ENCODE assay signal across 13 mouse cellular contexts in the genomic region with DNA sequence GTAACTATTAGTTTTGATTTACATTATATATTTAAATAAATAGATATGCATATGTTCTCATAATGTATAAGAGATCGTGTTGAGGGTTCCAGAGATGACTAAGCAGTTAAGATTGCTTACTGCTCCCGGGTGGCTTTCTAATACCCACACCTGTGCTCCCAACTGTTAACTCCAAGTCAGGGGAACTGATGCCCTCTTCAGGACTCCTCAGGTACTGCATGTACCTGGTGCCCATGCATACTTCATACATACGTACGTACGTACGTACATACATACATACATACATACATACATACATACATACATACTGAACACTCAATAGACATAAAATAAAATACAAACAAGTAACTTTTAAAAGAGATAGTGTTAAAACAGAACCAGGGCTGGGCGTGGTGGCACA. TPM values are rescaled to one million over a fixed set of nuclear protein-coding genes. Genes with fewer than 3 reads are reported as not detected.
DNase-seq lines count a peak whose midpoint lies in the region; ATAC-seq and TF ChIP-seq lines count a peak whose summit lies in the region.
"Had no signal": no experiment of that assay in that cellular context is flagged by ENCODE, and none has a peak within 500 bp of the region (broad histone marks: within the 10 kb centered on the region; RNA-seq: fewer than 3 reads in every experiment).

No protein-coding gene starts in this region.

- no peak overlapping the region for H3K9ac ChIP-seq in liver, adult 2 months (ENCODE audit: low read depth, low read length)
- H3K9ac ChIP-seq in liver, embryonic 11.5 days (ENCODE audit: low read depth, low read length), result no peak overlapping the region
- H3K9ac ChIP-seq in ES-E14 (ENCODE audit: insufficient read depth, low read depth, low read length, poor library complexity, severe bottlenecking), result no peak overlapping the region
- H3K9ac ChIP-seq in liver, postnatal 0 days (replicated peaks), result no peak overlapping the region
- H3K9ac ChIP-seq: limb, embryonic 15.5 days had no signal

- no peaks in the 10 kb centered on the region for H3K9me3 ChIP-seq in liver, embryonic 11.5 days (ENCODE audit: control insufficient read depth, low read length)
- H3K9me3 ChIP-seq in ES-E14 (ENCODE audit: control insufficient read depth, insufficient read depth, low read depth, low read length), result no peaks in the 10 kb centered on the region
- no peaks in the 10 kb centered on the region for H3K9me3 ChIP-seq in liver, postnatal 0 days (ENCODE audit: low read length)
- H3K9me3 ChIP-seq: limb, embryonic 15.5 days had no signal

- H3K4me3 ChIP-seq in liver, adult 2 months (ENCODE audit: insufficient read depth, low read depth, low read length), result no peak overlapping the region
- H3K4me3 ChIP-seq in liver, embryonic 11.5 days (ENCODE audit: low read depth, low read length), result no peak overlapping the region
- no peak overlapping the region for H3K4me3 ChIP-seq in ES-E14 (ENCODE audit: insufficient read depth in 1 of 2, low read depth in 1 of 2, low read length in 2 of 2, poor library complexity in 1 of 2, severe bottlenecking in 1 of 2)
- H3K4me3 ChIP-seq in liver, postnatal 0 days (ENCODE audit: low read depth, low read length), result no peak overlapping the region
- H3K4me3 ChIP-seq: limb, embryonic 15.5 days; myocyte had no signal

- no peaks in the 10 kb centered on the region for H3K79me2 ChIP-seq in liver, adult 2 months (ENCODE audit: control insufficient read depth, insufficient read depth, low read length)

- H3K27ac ChIP-seq in liver, adult 2 months (replicated peaks; ENCODE audit: insufficient read depth, low read depth, low read length), result no peak overlapping the region
- H3K27ac ChIP-seq in liver, embryonic 11.5 days (ENCODE audit: low read depth, low read length), result no peak overlapping the region
- no peak overlapping the region for H3K27ac ChIP-seq in ES-E14 (ENCODE audit: insufficient read depth, low read depth, low read length, poor library complexity, severe bottlenecking)
- H3K27ac ChIP-seq in liver, postnatal 0 days (ENCODE audit: low read depth), result no peak overlapping the region
- H3K27ac ChIP-seq: limb, embryonic 15.5 days had no signal

- TF ChIP-seq CTCF in liver, adult 2 months (IDR thresholded peaks at IDR 0.05; ENCODE audit: low read depth, low read length), result peak; percentile 44; the same call in 1 of the 2 replicates
- TF ChIP-seq CTCF in liver, postnatal 0 days (IDR thresholded peaks at IDR 0.05; ENCODE audit: low read depth), result peak; percentile 47

- WGBS in liver, adult 2 months, result 85% methylated on average over 7 of the region's 7 CpGs
- WGBS in liver, embryonic 11.5 days, result 87% methylated on average over 7 of the region's 7 CpGs
- 80% methylated on average over 7 of the region's 7 CpGs for WGBS in liver, postnatal 0 days (ENCODE audit: insufficient replicate concordance)

- peak; percentile 2 for DNase-seq in embryo, embryonic 11 days
- DNase-seq in embryo, embryonic 9.5 days (ENCODE audit: extremely low spot score), result no peak
- DNase-seq in liver, adult 2 months (ENCODE audit: extremely low read depth, low read depth, low spot score), result peak; percentile 26
- DNase-seq in liver, embryonic 11.5 days (ENCODE audit: low spot score), result no peak
- DNase-seq in ES-E14 (ENCODE audit: low read depth, low spot score), result no peak
- DNase-seq in liver, postnatal 0 days, result no peak
- DNase-seq in neural tube, embryonic 10.5 days (ENCODE audit: extremely low spot score, low spot score), result no peak
- no peak for DNase-seq in urinary bladder, postnatal 10 days (ENCODE audit: low spot score)
- DNase-seq: gastrocnemius, postnatal 10 days; right cerebral cortex, postnatal 4 days had no signal

- no peaks in the 10 kb centered on the region for H3K4me1 ChIP-seq in liver, adult 2 months (ENCODE audit: control insufficient read depth, insufficient read depth, low read length)
- no peaks in the 10 kb centered on the region for H3K4me1 ChIP-seq in liver, embryonic 11.5 days (replicated peaks; ENCODE audit: control insufficient read depth, insufficient read depth, low read length)
- no peaks in the 10 kb centered on the region for H3K4me1 ChIP-seq in ES-E14 (ENCODE audit: control insufficient read depth in 2 of 2, insufficient read depth in 2 of 2, low read length in 2 of 2, poor library complexity in 1 of 2)
- no peaks in the 10 kb centered on the region for H3K4me1 ChIP-seq in liver, postnatal 0 days (ENCODE audit: insufficient read depth)
- H3K4me1 ChIP-seq: limb, embryonic 15.5 days had no signal

- TF ChIP-seq POLR2A in liver, adult 2 months (IDR thresholded peaks at IDR 0.05; ENCODE audit: extremely low read depth, insufficient read depth, low read length), result no peak

- no peaks in the 10 kb centered on the region for H3K36me3 ChIP-seq in liver, adult 2 months (ENCODE audit: control insufficient read depth, insufficient read depth, low read length)
- no peaks in the 10 kb centered on the region for H3K36me3 ChIP-seq in liver, embryonic 11.5 days (ENCODE audit: control insufficient read depth, insufficient read depth, low read length)
- no peaks in the 10 kb centered on the region for H3K36me3 ChIP-seq in ES-E14 (ENCODE audit: control insufficient read depth, insufficient read depth, low read length, poor library complexity, severe bottlenecking)
- no peaks in the 10 kb centered on the region for H3K36me3 ChIP-seq in liver, postnatal 0 days (replicated peaks; ENCODE audit: insufficient read depth, low read length)
- H3K36me3 ChIP-seq: limb, embryonic 15.5 days had no signal

- in situ Hi-C loops in ES-E14 (cut with MboI; ENCODE audit: low sequenced_read_pairs in 2 of 2, unreplicated experiment in 2 of 2), result no loop called here

- H3K4me2 ChIP-seq in liver, embryonic 11.5 days, result no peak overlapping the region
- no peak overlapping the region for H3K4me2 ChIP-seq in liver, postnatal 0 days (ENCODE audit: low read depth, low read length)
- H3K4me2 ChIP-seq: limb, embryonic 15.5 days had no signal

- no peak for ATAC-seq in liver, embryonic 11.5 days (replicated peaks; ENCODE audit: low FRiP score)
- no peak for ATAC-seq in liver, postnatal 0 days

- H3K27me3 ChIP-seq in liver, adult 2 months (ENCODE audit: control insufficient read depth, insufficient read depth, low read length), result no peaks in the 10 kb centered on the region
- no peaks in the 10 kb centered on the region for H3K27me3 ChIP-seq in liver, embryonic 11.5 days (replicated peaks; ENCODE audit: control insufficient read depth, insufficient read depth, low read length)
- no peaks in the 10 kb centered on the region for H3K27me3 ChIP-seq in liver, postnatal 0 days (ENCODE audit: insufficient read depth, low read length)
- H3K27me3 ChIP-seq: limb, embryonic 15.5 days had no signal

- TF ChIP-seq EP300 in liver, postnatal 0 days (IDR thresholded peaks at IDR 0.05; ENCODE audit: low read depth), result no peak

TF ChIP-seq in ES-E14, 5 proteins besides CTCF, POLR2A, EP300 and RAD21:
- TF ChIP-seq MAFK (IDR thresholded peaks at IDR 0.05; ENCODE audit: insufficient read depth, low read depth, low read length), result 0 out of 2 replicates have a peak, but pooled peaks have one; percentile 26
- no peak for TF ChIP-seq ZC3H11A (IDR thresholded peaks at IDR 0.05; ENCODE audit: borderline replicate concordance, low read depth, low read length)

RNA-seq across cellular contexts. Expression of gene Zfp37, which starts 1.4 kb away (rescaled TPM):
- total RNA-seq in liver, adult 2 months (2014; rRNA removed), result 0.27 and 0.37 TPM in 2 replicates
- 0.05 and 0.06 TPM in 2 replicates for polyA plus RNA-seq in liver, adult 2 months (2012; rRNA removed)
- 3.4 and 4.1 TPM in 2 replicates for polyA plus RNA-seq in liver, embryonic 11.5 days (2014; fragmentation: Nextera tagmentation; extraction: Ambion mirVana)
- 6.2 and 7.2 TPM in 2 replicates for total RNA-seq in ES-E14 (2012; rRNA removed)
- polyA plus RNA-seq in liver, postnatal 0 days (2015; fragmentation: Nextera tagmentation; extraction: Ambion mirVana), result 0.25 and 0.31 TPM in 2 replicates
- total RNA-seq: common myeloid progenitor, adult 5-6 weeks had no signal

RNA-seq across cellular contexts. Expression of gene Slc31a2, which starts 32.9 kb away (rescaled TPM):
- total RNA-seq in liver, adult 2 months (2014; rRNA removed), result 9.7 and 10.2 TPM in 2 replicates
- 9.3 and 12.8 TPM in 2 replicates for polyA plus RNA-seq in liver, adult 2 months (2012; rRNA removed)
- polyA plus RNA-seq in liver, embryonic 11.5 days (2014; fragmentation: Nextera tagmentation; extraction: Ambion mirVana), result 8.4 TPM in 2 replicates
- 16.5 and 23.0 TPM in 2 replicates for total RNA-seq in ES-E14 (2012; rRNA removed)
- 8.9 and 9.2 TPM in 2 replicates for polyA plus RNA-seq in liver, postnatal 0 days (2015; fragmentation: Nextera tagmentation; extraction: Ambion mirVana)

Comparison
In these comparisons a context has a peak if more than half of its experiments do, and no peak if none do; other contexts are left out.
1. DNase-seq: peak in embryo, embryonic 11 days (single experiment) and liver, adult 2 months (single experiment); none in embryo, embryonic 9.5 days (single experiment), liver, embryonic 11.5 days (single experiment), ES-E14 (single experiment), liver, postnatal 0 days (single experiment), neural tube, embryonic 10.5 days (single experiment) and urinary bladder, postnatal 10 days (single experiment).